In the genomic region with DNA sequence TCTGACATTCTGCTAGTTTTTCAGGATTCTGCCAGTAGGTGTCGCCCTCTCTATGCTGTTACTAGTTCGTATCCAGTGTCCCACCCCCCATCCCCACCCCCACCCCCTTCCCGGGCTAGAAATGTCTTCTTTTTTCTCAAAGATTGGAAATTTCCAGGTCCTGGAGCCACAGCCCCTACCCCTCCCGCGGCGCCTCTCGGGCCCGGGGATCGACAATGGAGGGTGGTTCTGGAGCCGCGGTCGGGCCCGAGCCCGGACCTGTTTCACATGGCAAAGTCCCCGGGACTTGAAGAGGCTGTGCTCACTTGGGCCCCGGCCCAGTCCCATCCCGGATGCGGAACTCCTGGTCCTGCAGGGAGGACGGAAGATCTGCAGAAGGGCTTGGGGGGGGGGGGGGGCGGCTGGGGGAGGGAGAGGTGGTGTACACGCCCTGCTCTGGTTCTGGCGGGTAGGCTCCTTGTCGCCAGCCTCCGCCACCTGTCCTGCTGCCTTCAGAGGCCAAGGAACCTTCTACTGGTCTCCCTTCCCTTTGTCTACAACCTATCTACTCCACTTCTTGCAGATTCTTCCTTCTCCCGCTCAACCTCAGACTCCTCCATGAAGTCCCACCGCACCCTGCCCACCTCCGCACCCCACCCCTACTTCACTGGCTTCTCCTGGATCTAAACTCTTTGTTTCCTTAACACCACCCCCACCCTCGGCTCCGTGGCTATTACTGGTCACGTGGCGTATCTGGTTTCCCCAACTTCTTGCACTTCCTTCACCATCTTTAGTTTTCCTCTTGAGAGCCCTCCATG, we compare ENCODE assay signal across 8 mouse cellular contexts. TPM values are rescaled to one million over a fixed set of nuclear protein-coding genes. Genes with fewer than 3 reads are reported as not detected.
DNase-seq lines count a peak whose midpoint lies in the region; ATAC-seq and TF ChIP-seq lines count a peak whose summit lies in the region.

No protein-coding gene starts in this region.

- peak overlapping the region; percentile 91 for H3K27ac ChIP-seq in embryonic facial prominence, embryonic 15.5 days (replicated peaks)
- H3K27ac ChIP-seq in heart, embryonic 11.5 days (ENCODE audit: low read depth, low read length), result peak overlapping the region; percentile 43; the same call in 1 of the 2 replicates
- peak overlapping the region; percentile 88 for H3K27ac ChIP-seq in kidney, embryonic 15.5 days
- peak overlapping the region; percentile 70 for H3K27ac ChIP-seq in stomach, postnatal 0 days (replicated peaks)

- peak overlapping the region; percentile 51 for H3K9ac ChIP-seq in embryonic facial prominence, embryonic 15.5 days
- peak overlapping the region; percentile 79 for H3K9ac ChIP-seq in heart, embryonic 11.5 days (ENCODE audit: low read depth, low read length)
- peak overlapping the region; percentile 75 for H3K9ac ChIP-seq in kidney, embryonic 15.5 days
- H3K9ac ChIP-seq in stomach, postnatal 0 days (ENCODE audit: low read length), result peak overlapping the region; percentile 69

- H3K4me1 ChIP-seq in embryonic facial prominence, embryonic 15.5 days, result peaks cover 22% of the 10 kb centered on the region
- no peaks in the 10 kb centered on the region for H3K4me1 ChIP-seq in heart, embryonic 11.5 days (ENCODE audit: control insufficient read depth, insufficient read depth, low read length)
- peaks cover 19% of the 10 kb centered on the region for H3K4me1 ChIP-seq in kidney, embryonic 15.5 days
- no peaks in the 10 kb centered on the region for H3K4me1 ChIP-seq in stomach, postnatal 0 days (replicated peaks; ENCODE audit: control insufficient read depth, insufficient read depth)

- no peaks in the 10 kb centered on the region for H3K36me3 ChIP-seq in embryonic facial prominence, embryonic 15.5 days
- H3K36me3 ChIP-seq in heart, embryonic 11.5 days (ENCODE audit: control insufficient read depth, insufficient read depth, low read length), result no peaks in the 10 kb centered on the region
- H3K36me3 ChIP-seq in kidney, embryonic 15.5 days, result no peaks in the 10 kb centered on the region
- H3K36me3 ChIP-seq in myocyte (ENCODE audit: control insufficient read depth, insufficient read depth), result no peaks in the 10 kb centered on the region
- no peaks in the 10 kb centered on the region for H3K36me3 ChIP-seq in stomach, postnatal 0 days (ENCODE audit: control insufficient read depth, insufficient read depth, low read length)

- TF ChIP-seq POLR2A in myocyte (IDR thresholded peaks at IDR 0.05; ENCODE audit: insufficient read length, low read depth), result peak; percentile 54

- no peaks in the 10 kb centered on the region for H3K27me3 ChIP-seq in embryonic facial prominence, embryonic 15.5 days
- H3K27me3 ChIP-seq in heart, embryonic 11.5 days (ENCODE audit: control insufficient read depth, insufficient read depth, low read length), result no peaks in the 10 kb centered on the region
- H3K27me3 ChIP-seq in kidney, embryonic 15.5 days, result no peaks in the 10 kb centered on the region
- H3K27me3 ChIP-seq in myocyte (ENCODE audit: control insufficient read depth, insufficient read depth, insufficient read length), result no peaks in the 10 kb centered on the region
- no peaks in the 10 kb centered on the region for H3K27me3 ChIP-seq in stomach, postnatal 0 days (ENCODE audit: control insufficient read depth, insufficient read depth, low read length)

- H3K4me2 ChIP-seq in embryonic facial prominence, embryonic 15.5 days (replicated peaks), result peak overlapping the region; percentile 65
- H3K4me2 ChIP-seq in heart, embryonic 11.5 days, result peak overlapping the region; percentile 72
- H3K4me2 ChIP-seq in kidney, embryonic 15.5 days, result peak overlapping the region; percentile 83
- H3K4me2 ChIP-seq in myocyte (ENCODE audit: low read depth), result peak overlapping the region; percentile 70
- peak overlapping the region; percentile 68 for H3K4me2 ChIP-seq in stomach, postnatal 0 days (replicated peaks; ENCODE audit: low read depth)

- H3K79me2 ChIP-seq in myocyte (ENCODE audit: control insufficient read depth, insufficient read depth), result no peaks in the 10 kb centered on the region

- H3K9me3 ChIP-seq in embryonic facial prominence, embryonic 15.5 days (replicated peaks), result no peaks in the 10 kb centered on the region
- no peaks in the 10 kb centered on the region for H3K9me3 ChIP-seq in heart, embryonic 11.5 days (replicated peaks; ENCODE audit: control insufficient read depth, low read length)
- no peaks in the 10 kb centered on the region for H3K9me3 ChIP-seq in kidney, embryonic 15.5 days (replicated peaks)
- no peaks in the 10 kb centered on the region for H3K9me3 ChIP-seq in stomach, postnatal 0 days (ENCODE audit: control insufficient read depth, low read length)

- no peak for TF ChIP-seq EP300 in stomach, postnatal 0 days (optimal IDR thresholded peaks at IDR 0.05)

- TF ChIP-seq CTCF in stomach, postnatal 0 days (IDR thresholded peaks at IDR 0.05; ENCODE audit: low read depth), result peak; percentile 77

- whole genome bisulfite sequencing in embryonic facial prominence, embryonic 15.5 days, result 3% methylated on average over 28 of the region's 31 CpGs
- WGBS in heart, embryonic 11.5 days (ENCODE audit: insufficient replicate concordance), result 6% methylated on average over 29 of the region's 31 CpGs
- WGBS in kidney, embryonic 15.5 days, result 4% methylated on average over 28 of the region's 31 CpGs
- 4% methylated on average over 25 of the region's 31 CpGs for WGBS in stomach, postnatal 0 days

- ATAC-seq in embryonic facial prominence, embryonic 15.5 days (ENCODE audit: insufficient number of reproducible peaks, low FRiP score, low TSS enrichment, low read depth), result peak; percentile 84
- peak; percentile 71; the same call in 1 of the 2 replicates for ATAC-seq in heart, embryonic 11.5 days (replicated peaks; ENCODE audit: insufficient number of reproducible peaks, low FRiP score, low TSS enrichment)
- ATAC-seq in kidney, embryonic 15.5 days (replicated peaks; ENCODE audit: low FRiP score), result peak; percentile 88
- peak; percentile 88 for ATAC-seq in stomach, postnatal 0 days (ENCODE audit: low FRiP score, low TSS enrichment)

- peak overlapping the region; percentile 51 for H3K4me3 ChIP-seq in embryonic facial prominence, embryonic 15.5 days (replicated peaks)
- peak overlapping the region; percentile 48 for H3K4me3 ChIP-seq in heart, embryonic 11.5 days (ENCODE audit: low read depth, low read length)
- H3K4me3 ChIP-seq in kidney, embryonic 15.5 days (replicated peaks), result peak overlapping the region; percentile 61
- peak overlapping the region; percentile 9 for H3K4me3 ChIP-seq in myocyte
- peak overlapping the region; percentile 49 for H3K4me3 ChIP-seq in stomach, postnatal 0 days (ENCODE audit: low read depth, low read length)

- DNase-seq in A20 (ENCODE audit: low read depth, low spot score) (peak; percentile 44), liver (peak; percentile 75)
- peak; percentile 49 to 72 for DNase-seq in adrenal gland, postnatal 4 days (ENCODE audit: low spot score in 2 of 2)
- DNase-seq in stomach, postnatal 0 days (ENCODE audit: low spot score), result peak; percentile 79

- H3ac ChIP-seq in myocyte (ENCODE audit: control insufficient read depth, insufficient read length), result no peak overlapping the region

TF ChIP-seq in myocyte, 11 proteins besides CTCF, POLR2A, EP300 and RAD21:
- no peak for TF ChIP-seq CEBPB (IDR thresholded peaks at IDR 0.05; ENCODE audit: insufficient read depth, poor library complexity, severe bottlenecking)
- TF ChIP-seq MYOG (IDR thresholded peaks at IDR 0.05; ENCODE audit: control insufficient read depth in 1 of 3, insufficient read depth in 1 of 3, insufficient read length in 2 of 3, low read depth in 2 of 3), result peak in 2 of 3 experiments; percentile 46 to 64
- TF ChIP-seq MYOD1 (IDR thresholded peaks at IDR 0.05; ENCODE audit: control insufficient read depth in 1 of 3, insufficient read length in 2 of 3, low read depth in 2 of 3), result peak in 2 of 3 experiments; percentile 77 to 84
- peak; percentile 65 for TF ChIP-seq USF1 (IDR thresholded peaks at IDR 0.05; ENCODE audit: low read depth)

RNA-seq across cellular contexts. Expression of gene 1110038F14Rik, which starts 25.7 kb away (rescaled TPM):
- 10 to 100 TPM; 54.5 to 59.6 TPM for total RNA-seq in adrenal gland, postnatal 4 days (2021)
- polyA plus RNA-seq in embryonic facial prominence, embryonic 15.5 days (2015; fragmentation: Nextera tagmentation; extraction: Ambion mirVana), result 78.1 and 79.7 TPM in 2 replicates
- 43.5 and 47.2 TPM in 2 replicates for polyA plus RNA-seq in heart, embryonic 11.5 days (2014; fragmentation: Nextera tagmentation; extraction: Ambion mirVana)
- polyA plus RNA-seq in kidney, embryonic 15.5 days (2015; fragmentation: Nextera tagmentation; extraction: Ambion mirVana), result 79.2 and 82.2 TPM in 2 replicates
- polyA plus RNA-seq in myocyte (2012; fragmentation: generic; extraction: Trizol), result 59.6 TPM
- 38.7 and 39.6 TPM in 2 replicates for polyA plus RNA-seq in stomach, postnatal 0 days (2015; fragmentation: Nextera tagmentation; extraction: Ambion mirVana)

RNA-seq across cellular contexts. Expression of gene Zfp647, which starts 48.8 kb away (rescaled TPM):
- total RNA-seq in adrenal gland, postnatal 4 days (2021), result 1 to 10 TPM; 7.5 TPM
- 13.0 and 14.8 TPM in 2 replicates for polyA plus RNA-seq in embryonic facial prominence, embryonic 15.5 days (2015; fragmentation: Nextera tagmentation; extraction: Ambion mirVana)
- polyA plus RNA-seq in heart, embryonic 11.5 days (2014; fragmentation: Nextera tagmentation; extraction: Ambion mirVana), result 7.5 and 10.8 TPM in 2 replicates
- polyA plus RNA-seq in kidney, embryonic 15.5 days (2015; fragmentation: Nextera tagmentation; extraction: Ambion mirVana), result 15.5 and 16.2 TPM in 2 replicates
- 6.5 TPM for polyA plus RNA-seq in myocyte (2012; fragmentation: generic; extraction: Trizol)
- polyA plus RNA-seq in stomach, postnatal 0 days (2015; fragmentation: Nextera tagmentation; extraction: Ambion mirVana), result 2.8 TPM in 2 replicates

Comparison
In these comparisons a context has a peak if more than half of its experiments do, and no peak if none do; other contexts are left out.
1. Peak in every context shown above with its lines: DNase-seq, ATAC-seq, H3K4me3 ChIP-seq and H3K27ac ChIP-seq.
2. H3K4me3 ChIP-seq: peak in every context shown above with its lines; median percentile 61 in kidney, embryonic 15.5 days; 51 in embryonic facial prominence, embryonic 15.5 days; 49 in stomach, postnatal 0 days; 48 in heart, embryonic 11.5 days; 9 in myocyte.